Mouse (Mus musculus) liver, embryonic 14.5 days (tissue): ENCODE results near the gene Ccr2. TPM values are rescaled to one million over a fixed set of nuclear protein-coding genes. Genes with fewer than 3 reads are reported as not detected.

Experiments
- ATAC-seq: fragments of 200-750 bp; cut with Nextera tagmentation; 2 replicates; pipeline ENCODE4 v1.8.0; 2017; ENCODE audit warnings: moderate number of reproducible peaks, mild to moderate bottlenecking, moderate library complexity; ENCODE audit not compliant: insufficient read depth
- DNase-seq, 3 experiments: peaks; one replicate each; pipeline ENCODE4 v3.0.0-alpha.2; 2012 to 2013; ENCODE audit warnings: low read depth in 3 of 3, low spot score in 3 of 3
- H3K27ac ChIP-seq: fragments of 300-500 bp; sonication (generic); 2 replicates; pipeline ENCODE4 v1.5.1; 2014; ENCODE audit warnings: moderate library complexity, mild to moderate bottlenecking, control low read depth, inconsistent platforms
- H3K27me3 ChIP-seq: fragments of 300-500 bp; sonication (generic); 2 replicates; pipeline ENCODE4 v1.6.1; 2014; ENCODE audit warnings: mild to moderate bottlenecking, low read length, moderate library complexity; ENCODE audit not compliant: control insufficient read depth, insufficient read depth
- H3K36me3 ChIP-seq: fragments of 300-500 bp; sonication (generic); replicated peaks from 2 replicates; pipeline ENCODE4 v1.6.1; 2014; ENCODE audit warnings: low read depth; ENCODE audit not compliant: control insufficient read depth, insufficient read depth
- H3K4me1 ChIP-seq, 2 experiments: fragments of 200-500 bp in 1 of 2; fragments of 300-500 bp in 1 of 2; sonication (generic) in 1 of 2; replicated peaks; 2 replicates each; pipeline ENCODE4 v1.6.1; 2012 to 2014; ENCODE audit warnings: antibody characterized with exemption in 1 of 2, inconsistent platforms in 1 of 2, low read length in 1 of 2; ENCODE audit not compliant: control insufficient read depth in 2 of 2, insufficient read depth in 2 of 2
- H3K4me2 ChIP-seq: fragments of 300-500 bp; sonication (generic); 2 replicates; pipeline ENCODE4 v1.6.1; 2014; ENCODE audit warnings: low read depth, mild to moderate bottlenecking, control low read depth, moderate library complexity
- H3K4me3 ChIP-seq, 2 experiments: fragments of 200-500 bp in 1 of 2; fragments of 300-500 bp in 1 of 2; sonication (generic) in 1 of 2; 2 replicates each; pipeline ENCODE4 v1.5.1; 2012 to 2014; ENCODE audit warnings: low read depth in 2 of 2, low read length in 2 of 2, mild to moderate bottlenecking in 2 of 2, control low read depth in 1 of 2, inconsistent platforms in 1 of 2, moderate library complexity in 1 of 2; ENCODE audit not compliant: insufficient read depth in 1 of 2
- H3K9ac ChIP-seq: fragments of 300-500 bp; sonication (generic); replicated peaks from 2 replicates; pipeline ENCODE4 v1.6.1; 2014; ENCODE audit warnings: mild to moderate bottlenecking, control low read depth, moderate library complexity
- H3K9me3 ChIP-seq: fragments of 300-500 bp; sonication (generic); 2 replicates; pipeline ENCODE4 v1.6.1; 2016; ENCODE audit warnings: low read length, mixed read lengths; ENCODE audit not compliant: control insufficient read depth
- CTCF ChIP-seq: IDR thresholded peaks from 2 replicates; pipeline ENCODE4 v1.5.1; 2016; ENCODE audit warnings: antibody characterized with exemption, low read depth, control low read depth
- EP300 ChIP-seq: IDR thresholded peaks from 2 replicates; pipeline ENCODE4 v1.6.1; 2016; ENCODE audit warnings: antibody characterized with exemption, low read depth
- WGBS: fragments of 180-500 bp; shearing (Covaris S2); extraction: QIAGEN DNeasy Blood & Tissue Kit; methylation state at CpG from one replicate; pipeline ENCODE4 v1.1.7; 2014; ENCODE audit not compliant: insufficient replicate concordance; 5-methylcytosine and 5-hydroxymethylcytosine counted together
- polyA plus RNA-seq, 2 experiments: library from polyadenylated mRNA; depleted of rRNA in 1 of 2; stranded (reverse) in 1 of 2; unstranded in 1 of 2; fragments of >200 nt; fragmentation: Nextera tagmentation in 1 of 2; extraction: Ambion mirVana in 1 of 2; gene quantifications; 2 replicates each; pipeline versions ENCODE4 v1.2.1 to v1.2.3; 2012 to 2014

The Ccr2 gene
- polyA plus RNA-seq, 2 experiments, result 3.4 to 6.8 TPM

DNA sequence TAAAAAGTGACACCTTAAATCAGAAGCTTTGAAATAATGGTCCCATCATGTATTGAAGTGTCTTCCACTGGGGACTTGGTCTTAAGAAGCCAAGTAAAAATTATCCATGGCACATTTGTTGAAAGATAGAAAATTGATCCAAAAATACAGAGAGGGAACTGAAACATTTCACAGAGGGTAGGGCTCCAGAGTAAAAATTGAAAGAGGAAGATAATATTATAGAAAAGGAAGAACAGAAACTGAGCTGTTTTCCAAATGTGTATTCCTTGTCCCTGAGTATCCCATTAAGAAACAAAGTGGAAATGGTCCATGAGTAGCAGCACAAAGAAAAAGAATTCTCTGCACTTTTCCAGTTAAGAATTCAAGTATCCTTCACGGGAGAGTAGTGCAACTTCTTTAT, 11.3 kb upstream of the Ccr2 start:
- no peaks in the 10 kb centered on the region for H3K9me3 ChIP-seq
- no peak overlapping the region for H3K4me3 ChIP-seq
- H3K4me2 ChIP-seq, result no peak overlapping the region
- no peaks in the 10 kb centered on the region for H3K4me1 ChIP-seq
- WGBS, result 68% methylated on average over 1 of the region's 1 CpGs
- DNase-seq (no peak), ATAC-seq (no peak)
- no peaks in the 10 kb centered on the region for H3K27me3 ChIP-seq
- no peak overlapping the region for H3K9ac ChIP-seq
- no peaks in the 10 kb centered on the region for H3K36me3 ChIP-seq
- no peak for TF ChIP-seq CTCF
- TF ChIP-seq EP300, result no peak
- H3K27ac ChIP-seq, result no peak overlapping the region

DNA sequence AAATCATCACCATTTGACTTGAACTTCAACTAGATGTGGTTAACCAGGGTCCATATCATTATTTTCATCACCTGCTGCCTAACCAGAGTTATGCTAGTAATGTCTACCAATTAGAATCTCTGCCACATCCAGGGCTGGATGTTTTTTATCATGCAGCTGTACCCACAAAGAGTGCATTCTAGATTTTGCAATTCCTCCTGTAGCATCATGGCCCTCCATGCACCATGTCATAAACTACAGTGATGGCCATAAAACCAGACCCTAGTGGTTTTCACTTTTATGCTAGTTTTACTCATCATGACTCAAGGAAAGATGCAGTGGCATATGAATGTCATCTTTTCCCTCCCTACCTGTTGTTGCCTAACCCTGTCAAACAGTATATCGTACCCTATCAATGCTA, 2.6 kb upstream of the Ccr2 start:
- DNase-seq (no peak), ATAC-seq (no peak)
- Histone ChIP-seq H3K4me1 (peaks cover 8 to 9% of the 10 kb centered on the region in 2 experiments), H3K9ac (no peak overlapping the region), H3K4me2 (no peak overlapping the region), H3K27me3 (no peaks in the 10 kb centered on the region), H3K9me3 (no peaks in the 10 kb centered on the region), H3K27ac (no peak overlapping the region), H3K4me3 (no peak overlapping the region), H3K36me3 (no peaks in the 10 kb centered on the region)
- TF ChIP-seq CTCF, result no peak
- no peak for TF ChIP-seq EP300
- WGBS, result 74% methylated on average over 1 of the region's 1 CpGs

DNA sequence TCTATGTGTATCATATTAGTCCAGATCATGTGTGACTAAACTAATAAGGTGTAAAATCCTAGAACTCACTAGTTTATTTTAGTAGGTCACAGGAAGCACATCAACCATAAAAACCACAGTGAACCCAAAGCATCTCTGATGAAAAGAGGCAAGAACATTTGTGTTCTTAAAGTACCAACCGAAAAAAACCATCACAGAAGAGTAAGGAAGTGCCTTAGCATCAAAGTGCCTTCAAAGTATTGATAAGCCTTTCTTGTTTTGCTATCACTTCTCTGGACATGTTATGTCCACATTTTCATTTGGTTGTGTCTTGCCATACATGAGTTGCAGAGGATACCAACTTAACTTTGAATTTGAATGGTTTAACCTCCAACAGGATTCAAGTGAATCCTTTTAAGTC, 1.4 kb upstream of the Ccr2 start:
- no peak overlapping the region for H3K27ac ChIP-seq
- H3K27me3 ChIP-seq, result no peaks in the 10 kb centered on the region
- no peak overlapping the region for H3K9ac ChIP-seq
- ATAC-seq, result no peak
- H3K9me3 ChIP-seq, result no peaks in the 10 kb centered on the region
- no peak overlapping the region for H3K4me3 ChIP-seq
- TF ChIP-seq EP300 (no peak), CTCF (no peak)
- peaks cover 8 to 9% of the 10 kb centered on the region in 2 experiments for H3K4me1 ChIP-seq
- no peak overlapping the region for H3K4me2 ChIP-seq
- 33% methylated on average over 1 of the region's 1 CpGs for WGBS
- no peaks in the 10 kb centered on the region for H3K36me3 ChIP-seq
- DNase-seq, result no peak

DNA sequence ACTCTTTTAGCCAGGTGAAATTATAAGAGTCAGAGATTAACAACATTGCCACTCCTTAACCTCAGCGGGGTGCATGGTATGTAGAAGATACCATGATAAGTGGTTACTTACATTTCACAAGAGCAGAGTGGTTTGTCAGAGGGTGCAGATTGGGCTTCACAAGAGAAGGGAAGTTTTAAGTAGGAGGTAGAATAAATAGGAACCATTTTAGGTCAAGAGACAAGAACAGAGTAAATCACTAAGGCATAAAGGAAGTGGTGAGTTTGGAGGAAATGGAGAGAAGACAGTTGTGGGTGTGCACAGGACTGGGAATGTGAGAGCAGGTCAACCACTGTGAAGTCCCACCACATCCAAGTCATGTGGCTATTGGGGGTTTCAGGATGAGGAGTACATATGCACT, 1.4 kb downstream of the Ccr2 start:
- no peaks in the 10 kb centered on the region for H3K27me3 ChIP-seq
- H3K4me3 ChIP-seq, result no peak overlapping the region
- H3K4me1 ChIP-seq, result peaks cover 8 to 13% of the 10 kb centered on the region in 2 experiments
- H3K9me3 ChIP-seq, result no peaks in the 10 kb centered on the region
- no peaks in the 10 kb centered on the region for H3K36me3 ChIP-seq
- no peak overlapping the region for H3K9ac ChIP-seq
- WGBS, result 4% methylated on average over 1 of the region's 1 CpGs
- no peak overlapping the region for H3K4me2 ChIP-seq
- ATAC-seq (peak; percentile 41; the same call in 1 of the 2 replicates), DNase-seq (no peak)
- H3K27ac ChIP-seq, result no peak overlapping the region
- no peak for TF ChIP-seq CTCF
- TF ChIP-seq EP300, result no peak

DNA sequence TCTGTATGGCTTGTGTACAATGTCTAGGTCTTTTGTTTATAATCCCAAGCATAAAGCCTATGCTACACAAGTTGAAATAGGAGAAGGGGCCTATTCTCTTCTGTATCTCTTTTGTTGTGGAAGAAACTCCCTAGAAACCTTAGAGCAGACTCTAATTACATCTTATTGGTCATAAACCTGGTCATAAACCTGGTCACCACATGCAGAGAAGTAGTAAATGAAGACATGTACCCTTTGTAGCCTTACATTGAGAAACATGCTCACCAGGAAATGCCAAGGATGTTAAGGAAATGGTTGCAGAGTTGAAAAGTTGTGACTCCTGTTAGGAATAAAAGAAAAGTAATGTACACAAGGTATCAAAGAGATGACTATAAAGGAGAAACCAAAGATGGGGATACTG, 3.4 kb downstream of the Ccr2 start:
- ATAC-seq (no peak), DNase-seq (no peak)

DNA sequence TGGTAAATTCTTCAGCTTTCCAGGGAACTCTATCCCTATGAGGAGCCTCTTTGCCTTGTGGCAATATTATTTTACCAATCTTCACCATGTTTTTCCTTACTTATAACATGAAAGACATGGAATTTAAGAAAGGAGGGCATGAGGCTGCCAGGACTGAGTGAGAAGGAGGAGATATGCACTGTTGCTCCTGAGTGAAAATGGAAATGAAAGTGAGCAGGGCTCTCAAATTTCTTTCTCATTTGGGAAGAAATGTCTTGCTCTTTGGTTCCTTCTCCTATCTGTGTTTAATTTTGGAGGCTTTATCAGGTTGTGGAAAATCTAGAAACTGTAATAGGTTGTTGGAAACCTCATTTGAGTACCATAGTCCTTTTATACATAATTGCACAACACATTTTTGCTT, 5.5 kb downstream of the Ccr2 start:
- TF ChIP-seq CTCF, result no peak
- no peak for TF ChIP-seq EP300
- H3K36me3 ChIP-seq, result no peaks in the 10 kb centered on the region
- H3K27ac ChIP-seq, result no peak overlapping the region
- no peak overlapping the region for H3K4me2 ChIP-seq
- H3K27me3 ChIP-seq, result no peaks in the 10 kb centered on the region
- H3K9ac ChIP-seq, result no peak overlapping the region
- H3K9me3 ChIP-seq, result no peaks in the 10 kb centered on the region
- H3K4me1 ChIP-seq, result peaks cover 23 to 25% of the 10 kb centered on the region in 2 experiments
- H3K4me3 ChIP-seq, result no peak overlapping the region
- ATAC-seq (no peak), DNase-seq (no peak)

More for the DNA sequence above, 3.4 kb downstream of the Ccr2 start:
- H3K9ac ChIP-seq, result no peak overlapping the region
- TF ChIP-seq CTCF (no peak), EP300 (no peak)
- no peak overlapping the region for H3K27ac ChIP-seq
- H3K27me3 ChIP-seq, result no peaks in the 10 kb centered on the region
- H3K36me3 ChIP-seq, result no peaks in the 10 kb centered on the region
- H3K4me1 ChIP-seq, result peaks cover 17 to 23% of the 10 kb centered on the region in 2 experiments
- H3K4me3 ChIP-seq, result no peak overlapping the region
- no peaks in the 10 kb centered on the region for H3K9me3 ChIP-seq
- H3K4me2 ChIP-seq, result no peak overlapping the region
